Mouse (Mus musculus) forebrain, embryonic 13.5 days (tissue): Measurements from ENCODE around the gene Mgll. TPM values are rescaled to one million over a fixed set of nuclear protein-coding genes. Genes with fewer than 3 reads are reported as not detected.

Experiments used
- ATAC-seq: fragments of 200-750 bp; cut with Nextera tagmentation; 2 replicates; pipeline ENCODE4 v1.8.0; 2017
- H3K27ac ChIP-seq: fragments of 300-500 bp; sonication (generic); 2 replicates; pipeline ENCODE4 v1.5.1; 2015; ENCODE audit warnings: inconsistent platforms, mild to moderate bottlenecking, moderate library complexity
- H3K27me3 ChIP-seq: fragments of 300-500 bp; sonication (generic); 2 replicates; pipeline ENCODE4 v1.6.1; 2015; ENCODE audit warnings: mild to moderate bottlenecking, inconsistent platforms
- H3K36me3 ChIP-seq: fragments of 300-500 bp; sonication (generic); 2 replicates; pipeline ENCODE4 v1.6.1; 2015; ENCODE audit warnings: mild to moderate bottlenecking, inconsistent platforms; ENCODE audit not compliant: poor library complexity, severe bottlenecking
- H3K4me1 ChIP-seq: fragments of 300-500 bp; sonication (generic); 2 replicates; pipeline ENCODE4 v1.6.1; 2015; ENCODE audit warnings: inconsistent platforms
- H3K4me2 ChIP-seq: fragments of 300-500 bp; sonication (generic); 2 replicates; pipeline ENCODE4 v1.6.1; 2015; ENCODE audit warnings: inconsistent platforms, mild to moderate bottlenecking, moderate library complexity
- H3K4me3 ChIP-seq: fragments of 300-500 bp; sonication (generic); 2 replicates; pipeline ENCODE4 v1.5.1; 2015; ENCODE audit warnings: mild to moderate bottlenecking, inconsistent platforms
- H3K9ac ChIP-seq: fragments of 300-500 bp; sonication (generic); 2 replicates; pipeline ENCODE4 v1.6.1; 2015; ENCODE audit warnings: mild to moderate bottlenecking, inconsistent platforms
- H3K9me3 ChIP-seq: fragments of 300-500 bp; sonication (generic); replicated peaks from 2 replicates; pipeline ENCODE4 v1.6.1; 2016; ENCODE audit warnings: inconsistent platforms
- WGBS: fragments of 180-500 bp; shearing (Covaris S2); methylation state at CpG from one replicate; pipeline ENCODE4 v1.1.7; 2015; 5-methylcytosine and 5-hydroxymethylcytosine counted together
- polyA plus RNA-seq: library from polyadenylated mRNA; unstranded; fragments of >200 nt; fragmentation: Nextera tagmentation; extraction: Ambion mirVana; gene quantifications from 2 replicates; pipeline ENCODE4 v1.2.1, GENCODE M21; 2015

Mgll gene
- polyA plus RNA-seq, 1 experiment from 2014 or later, result 11.2 TPM

- H3K4me3 ChIP-seq, result peak overlapping the region; percentile 70
- WGBS, result under 1% methylated on average over 32 of the region's 32 CpGs
- peak overlapping the region; percentile 80 for H3K27ac ChIP-seq
- peak; percentile 1 for ATAC-seq
- peaks cover 27% of the 10 kb centered on the region for H3K4me1 ChIP-seq
- no peaks in the 10 kb centered on the region for H3K9me3 ChIP-seq
- H3K36me3 ChIP-seq, result peaks cover 65% of the 10 kb centered on the region
- H3K4me2 ChIP-seq, result peak overlapping the region; percentile 89
- peak overlapping the region; percentile 75 for H3K9ac ChIP-seq
- H3K27me3 ChIP-seq, result no peaks in the 10 kb centered on the region
Observed at GRCm38 (mm10) chr6:88842731-88843151, 118.5 kb downstream of the Mgll start.

DNA sequence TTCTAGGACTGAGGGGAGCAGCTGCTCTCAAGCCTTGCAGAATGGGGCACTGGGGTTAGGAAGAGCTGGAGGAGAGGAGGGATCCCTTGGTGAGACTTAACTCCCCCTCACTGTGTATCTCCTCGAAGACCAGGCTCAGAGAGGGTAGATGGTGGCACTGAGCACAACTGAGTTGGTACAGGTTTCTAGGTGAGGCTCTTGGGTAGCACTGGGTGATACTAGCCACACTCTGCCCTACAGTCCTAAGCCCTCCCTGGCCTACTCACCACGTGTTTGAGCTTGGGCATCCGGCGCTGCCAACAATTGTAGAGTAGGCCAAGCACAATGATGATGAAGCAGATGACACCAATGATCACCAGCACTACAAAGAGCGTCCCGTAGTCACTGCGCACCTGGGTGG is 119.0 kb downstream of the Mgll start:
- 73% methylated on average over 7 of the region's 7 CpGs for WGBS
- ATAC-seq, result no peak
- Histone ChIP-seq H3K36me3 (peaks cover 65% of the 10 kb centered on the region), H3K27ac (peak overlapping the region; percentile 80), H3K4me2 (peak overlapping the region; percentile 89), H3K4me1 (peaks cover 27% of the 10 kb centered on the region), H3K4me3 (peak overlapping the region; percentile 70; the same call in 1 of the 2 replicates), H3K27me3 (no peaks in the 10 kb centered on the region), H3K9ac (peak overlapping the region; percentile 75), H3K9me3 (no peaks in the 10 kb centered on the region)

DNA sequence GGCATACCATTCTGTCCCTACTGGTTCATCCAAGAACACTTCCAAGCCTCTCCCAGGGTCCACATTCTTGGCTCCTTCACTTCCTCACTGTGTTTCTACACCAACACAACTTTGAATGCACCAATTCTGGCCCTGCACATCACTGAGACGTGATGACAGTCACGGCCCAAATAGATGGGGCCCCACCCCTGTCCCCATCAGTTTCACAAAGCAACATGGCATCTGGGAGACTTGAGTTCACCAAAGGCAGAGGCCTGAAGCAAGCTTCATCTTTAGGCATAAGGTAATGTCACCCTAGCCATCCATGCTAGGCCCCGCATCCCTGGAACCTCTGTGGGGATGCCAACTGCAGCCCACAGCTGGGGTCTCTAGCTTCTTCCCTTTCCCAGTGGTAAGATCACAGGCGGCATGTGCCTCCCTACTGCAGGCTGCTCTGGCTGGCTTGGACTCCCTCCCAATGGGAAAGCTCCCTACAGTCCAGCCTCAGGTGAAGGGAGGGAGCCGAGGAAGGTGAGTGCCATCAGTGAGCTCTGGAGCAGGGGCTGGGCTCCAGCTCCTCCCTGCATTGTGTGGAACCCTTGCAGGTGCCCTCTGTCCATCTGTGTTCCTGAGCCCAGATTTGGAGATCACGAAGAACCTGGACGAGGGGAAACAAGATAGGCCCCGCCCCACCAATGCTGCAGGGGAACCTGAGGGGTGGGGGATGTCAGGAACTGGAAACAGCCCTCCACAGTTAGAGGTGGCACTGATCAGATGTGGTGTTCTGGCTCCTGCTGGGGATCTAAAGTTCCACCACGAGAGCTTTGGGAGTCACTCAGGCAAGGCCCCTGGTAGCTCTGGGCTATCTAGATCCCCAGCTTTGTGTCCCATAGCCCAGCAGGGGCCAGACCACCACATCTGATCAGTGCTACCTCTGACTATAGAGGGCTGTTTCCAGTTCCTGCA is 119.8 kb downstream of the Mgll start:
- Histone ChIP-seq H3K9me3 (no peaks in the 10 kb centered on the region), H3K4me3 (no peak overlapping the region), H3K27ac (no peak overlapping the region), H3K4me1 (peaks cover 27% of the 10 kb centered on the region), H3K36me3 (peaks cover 65% of the 10 kb centered on the region), H3K9ac (no peak overlapping the region), H3K27me3 (no peaks in the 10 kb centered on the region), H3K4me2 (no peak overlapping the region)
- WGBS, result 84% methylated on average over 9 of the region's 9 CpGs
- no peak for ATAC-seq

GRCm38 (mm10) chr6:88844901-88845565 is 120.8 kb downstream of the Mgll start:
- no peak for ATAC-seq
- Histone ChIP-seq H3K4me3 (no peak overlapping the region), H3K27ac (no peak overlapping the region), H3K9ac (no peak overlapping the region), H3K4me2 (no peak overlapping the region), H3K9me3 (no peaks in the 10 kb centered on the region), H3K27me3 (no peaks in the 10 kb centered on the region), H3K4me1 (peaks cover 23% of the 10 kb centered on the region), H3K36me3 (peaks cover 69% of the 10 kb centered on the region)
- 87% methylated on average over 7 of the region's 7 CpGs for WGBS

- Histone ChIP-seq H3K4me3 (no peak overlapping the region), H3K27ac (no peak overlapping the region), H3K36me3 (peaks cover 90% of the 10 kb centered on the region), H3K27me3 (no peaks in the 10 kb centered on the region), H3K4me2 (no peak overlapping the region), H3K9me3 (no peaks in the 10 kb centered on the region), H3K4me1 (peaks cover 9% of the 10 kb centered on the region), H3K9ac (no peak overlapping the region)
- 91% methylated on average over 2 of the region's 2 CpGs for WGBS
- ATAC-seq, result no peak
Observed at GRCm38 (mm10) chr6:88847571-88847970, 123.4 kb downstream of the Mgll start.

GRCm38 (mm10) chr6:88849270-88849669 is 125.1 kb downstream of the Mgll start:
- no peak for ATAC-seq
- no peak overlapping the region for H3K4me3 ChIP-seq
- 52% methylated on average over 4 of the region's 4 CpGs for WGBS
- H3K27me3 ChIP-seq, result no peaks in the 10 kb centered on the region
- peaks cover 93% of the 10 kb centered on the region for H3K36me3 ChIP-seq
- H3K4me2 ChIP-seq, result no peak overlapping the region
- H3K4me1 ChIP-seq, result no peaks in the 10 kb centered on the region
- no peak overlapping the region for H3K9ac ChIP-seq
- no peaks in the 10 kb centered on the region for H3K9me3 ChIP-seq
- H3K27ac ChIP-seq, result no peak overlapping the region

DNA sequence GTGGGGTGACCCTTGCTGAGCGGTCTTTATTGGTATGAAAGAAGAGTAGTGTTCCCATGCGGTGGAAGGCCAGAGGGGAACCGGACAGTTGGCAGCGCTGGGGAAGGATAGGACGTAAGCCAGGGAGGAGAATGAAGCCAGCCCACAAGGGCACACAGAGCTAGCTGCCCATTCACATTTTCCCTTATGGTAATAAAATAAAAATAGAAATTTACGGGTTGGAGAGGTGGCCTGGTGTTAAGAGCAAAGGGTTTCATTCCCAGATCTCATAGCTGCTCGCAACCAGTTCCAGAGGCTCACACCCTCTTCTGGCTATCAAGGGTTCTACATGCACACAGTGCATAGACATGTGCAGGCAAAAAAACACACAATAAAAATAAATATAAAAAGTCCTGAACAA is 125.8 kb downstream of the Mgll start:
- Histone ChIP-seq H3K27me3 (no peaks in the 10 kb centered on the region), H3K4me3 (no peak overlapping the region), H3K4me2 (no peak overlapping the region), H3K4me1 (no peaks in the 10 kb centered on the region), H3K36me3 (peaks cover 94% of the 10 kb centered on the region), H3K9me3 (no peaks in the 10 kb centered on the region), H3K9ac (no peak overlapping the region), H3K27ac (no peak overlapping the region)
- WGBS, result 89% methylated on average over 7 of the region's 7 CpGs
- ATAC-seq, result no peak

DNA sequence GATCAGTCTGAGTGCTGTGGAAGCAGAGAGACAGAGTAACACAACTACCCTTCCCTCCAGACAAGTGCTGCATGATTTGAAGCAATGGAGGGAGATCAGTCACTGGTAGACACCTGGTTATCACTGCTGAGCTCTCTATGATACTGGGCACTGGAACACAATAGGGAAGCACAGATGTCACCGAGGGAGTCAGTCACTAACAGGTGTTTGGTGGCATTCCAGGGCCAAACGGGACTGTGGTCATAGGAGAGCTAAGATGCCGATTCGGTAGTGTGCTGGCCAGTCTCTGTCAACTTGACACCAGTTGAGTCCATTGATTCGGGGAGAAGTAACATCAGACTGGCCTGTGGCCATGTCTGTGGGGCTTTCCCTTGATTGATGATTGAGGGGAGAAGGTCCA is 130.3 kb downstream of the Mgll start:
- 88% methylated on average over 5 of the region's 5 CpGs for WGBS
- H3K27me3 ChIP-seq, result no peaks in the 10 kb centered on the region
- H3K9ac ChIP-seq, result no peak overlapping the region
- no peak overlapping the region for H3K4me3 ChIP-seq
- no peak for ATAC-seq
- H3K27ac ChIP-seq, result no peak overlapping the region
- H3K36me3 ChIP-seq, result peaks cover 84% of the 10 kb centered on the region
- H3K4me2 ChIP-seq, result no peak overlapping the region
- no peaks in the 10 kb centered on the region for H3K4me1 ChIP-seq
- H3K9me3 ChIP-seq, result no peaks in the 10 kb centered on the region

DNA sequence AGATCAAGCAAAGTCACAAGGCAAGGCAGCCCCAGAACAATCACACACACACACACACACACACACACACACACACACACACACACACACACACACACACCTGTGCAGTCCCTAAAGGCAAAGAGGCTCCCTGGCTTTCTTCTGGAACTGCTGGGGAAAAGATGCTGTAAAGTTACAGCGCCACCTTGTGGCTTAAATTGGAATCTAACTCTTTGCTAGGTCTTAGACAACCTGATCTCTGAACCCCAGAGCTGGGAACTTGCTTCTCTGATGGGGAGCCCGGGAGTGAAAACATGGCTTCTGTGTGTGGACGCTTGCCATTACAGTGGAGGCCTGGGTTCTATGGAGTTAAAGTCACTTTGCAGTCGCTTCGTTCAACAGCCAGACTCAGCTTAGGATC is 131.4 kb downstream of the Mgll start:
- 18% methylated on average over 5 of the region's 5 CpGs for WGBS
- Histone ChIP-seq H3K4me1 (no peaks in the 10 kb centered on the region), H3K36me3 (peaks cover 84% of the 10 kb centered on the region), H3K27me3 (no peaks in the 10 kb centered on the region), H3K27ac (no peak overlapping the region), H3K9ac (no peak overlapping the region), H3K9me3 (no peaks in the 10 kb centered on the region), H3K4me2 (no peak overlapping the region), H3K4me3 (no peak overlapping the region)
- peak; percentile 38; the same call in 1 of the 2 replicates for ATAC-seq

GRCm38 (mm10) chr6:88857249-88857648 is 133.0 kb downstream of the Mgll start:
- Histone ChIP-seq H3K36me3 (peaks cover 88% of the 10 kb centered on the region), H3K4me2 (no peak overlapping the region), H3K4me3 (no peak overlapping the region), H3K4me1 (no peaks in the 10 kb centered on the region), H3K27me3 (no peaks in the 10 kb centered on the region), H3K9ac (no peak overlapping the region), H3K27ac (no peak overlapping the region), H3K9me3 (peaks cover 3% of the 10 kb centered on the region; the same call in 1 of the 2 replicates)
- WGBS, result 50% methylated on average over 9 of the region's 9 CpGs
- no peak for ATAC-seq

DNA sequence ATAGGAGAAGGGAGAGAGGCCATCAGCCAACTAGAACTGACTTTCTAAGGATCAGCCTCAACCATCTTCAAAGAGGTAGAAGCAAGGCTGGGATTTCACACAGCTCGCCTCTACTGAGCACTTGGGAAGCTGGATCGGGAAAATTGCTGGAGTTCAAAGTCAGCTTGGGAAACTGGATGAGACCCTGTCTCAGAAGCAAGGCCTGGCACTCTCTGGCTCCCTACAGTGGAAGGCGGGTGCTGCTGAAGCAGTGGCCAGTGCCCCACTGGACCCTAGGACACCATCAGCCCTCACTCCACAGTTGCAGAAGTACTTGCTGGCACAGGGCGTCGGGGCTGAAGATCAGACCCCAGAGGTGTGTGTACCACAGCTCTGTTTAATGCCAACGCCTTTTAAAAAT is 133.6 kb downstream of the Mgll start:
- Histone ChIP-seq H3K27me3 (no peaks in the 10 kb centered on the region), H3K36me3 (peaks cover 89% of the 10 kb centered on the region), H3K27ac (no peak overlapping the region), H3K4me3 (no peak overlapping the region), H3K4me2 (no peak overlapping the region), H3K4me1 (no peaks in the 10 kb centered on the region), H3K9me3 (peaks cover 3% of the 10 kb centered on the region; the same call in 1 of the 2 replicates), H3K9ac (no peak overlapping the region)
- 88% methylated on average over 6 of the region's 6 CpGs for WGBS
- ATAC-seq, result no peak

- H3K27me3 ChIP-seq, result no peaks in the 10 kb centered on the region
- no peak overlapping the region for H3K4me3 ChIP-seq
- 82% methylated on average over 7 of the region's 7 CpGs for WGBS
- H3K9ac ChIP-seq, result no peak overlapping the region
- ATAC-seq, result no peak
- H3K27ac ChIP-seq, result no peak overlapping the region
- no peaks in the 10 kb centered on the region for H3K4me1 ChIP-seq
- H3K36me3 ChIP-seq, result peaks cover 89% of the 10 kb centered on the region
- no peak overlapping the region for H3K4me2 ChIP-seq
- peaks cover 3% of the 10 kb centered on the region; the same call in 1 of the 2 replicates for H3K9me3 ChIP-seq
Observed at GRCm38 (mm10) chr6:88858341-88858740, 134.1 kb downstream of the Mgll start.
